Mouse (Mus musculus): ENCODE measurements around the gene Slc4a4. TPM values are rescaled to one million over a fixed set of nuclear protein-coding genes. Genes with fewer than 3 reads are reported as not detected.
"Not testable (repeated sequence)": the region's sequence is repeated elsewhere in the genome, so short reads cannot be mapped to it uniquely, and the experiment has no call there.

Slc4a4 gene
- polyA plus RNA-seq, 2 experiments = 2.7 to 2.8 TPM

DNA sequence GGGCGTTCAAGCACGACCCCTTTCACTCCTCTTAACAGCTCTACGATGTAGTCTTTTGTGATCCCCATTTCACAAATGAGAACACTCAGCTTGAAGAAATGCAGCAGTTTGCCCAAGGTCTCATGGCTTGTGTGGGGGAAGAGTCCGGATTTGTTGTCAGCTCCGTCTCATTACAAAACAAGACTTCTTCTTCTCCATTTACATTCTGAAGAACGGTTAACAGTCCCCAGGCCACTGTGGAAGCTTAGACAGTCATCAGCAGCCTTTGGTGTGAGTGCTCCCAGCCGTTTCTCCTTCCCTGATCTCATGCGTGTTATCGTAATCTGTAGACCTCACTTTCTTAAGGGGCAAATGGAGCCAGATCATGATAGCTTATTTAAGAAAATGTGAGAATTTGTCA, 218.7 kb downstream of the Slc4a4 start:
- Histone ChIP-seq H3K27me3 (ENCODE audit: control insufficient read depth, insufficient read depth, low read length) (no peaks in the 10 kb centered on the region), H3K9ac (ENCODE audit: low read depth, low read length, severe bottlenecking) (no peak overlapping the region), H3K4me2 (replicated peaks; ENCODE audit: low read depth, low read length, severe bottlenecking) (no peak overlapping the region), H3K9me3 (ENCODE audit: control insufficient read depth, low read length) (no peaks in the 10 kb centered on the region), H3K4me3 (replicated peaks; ENCODE audit: low read length) (no peak overlapping the region), H3K36me3 (ENCODE audit: control insufficient read depth, insufficient read depth, low read length) (no peaks in the 10 kb centered on the region), H3K27ac (replicated peaks; ENCODE audit: low read depth, low read length) (no peak overlapping the region), H3K4me1 (ENCODE audit: control insufficient read depth, insufficient read depth, low read length) (no peaks in the 10 kb centered on the region)
- no peak for TF ChIP-seq POLR2A (IDR thresholded peaks at IDR 0.05; ENCODE audit: borderline replicate concordance, extremely low read depth, insufficient read depth, insufficient read length)
- 84% methylated on average over 9 of the region's 9 CpGs for WGBS
- DNase-seq (ENCODE audit: low spot score) (no peak), ATAC-seq (ENCODE audit: low FRiP score, low read depth) (no peak)

- DNase-seq (ENCODE audit: low spot score) (no peak), ATAC-seq (ENCODE audit: low FRiP score, low read depth) (no peak)
- TF ChIP-seq POLR2A (IDR thresholded peaks at IDR 0.05; ENCODE audit: borderline replicate concordance, extremely low read depth, insufficient read depth, insufficient read length) = no peak
- H3K36me3 ChIP-seq (ENCODE audit: control insufficient read depth, insufficient read depth, low read length) = no peaks in the 10 kb centered on the region
- no peak overlapping the region for H3K27ac ChIP-seq (replicated peaks; ENCODE audit: low read depth, low read length)
- no peak overlapping the region for H3K4me3 ChIP-seq (replicated peaks; ENCODE audit: low read length)
- no peaks in the 10 kb centered on the region for H3K4me1 ChIP-seq (ENCODE audit: control insufficient read depth, insufficient read depth, low read length)
- no peaks in the 10 kb centered on the region for H3K27me3 ChIP-seq (ENCODE audit: control insufficient read depth, insufficient read depth, low read length)
- H3K9ac ChIP-seq (ENCODE audit: low read depth, low read length, severe bottlenecking) = no peak overlapping the region
- no peaks in the 10 kb centered on the region for H3K9me3 ChIP-seq (ENCODE audit: control insufficient read depth, low read length)
- no peak overlapping the region for H3K4me2 ChIP-seq (replicated peaks; ENCODE audit: low read depth, low read length, severe bottlenecking)
These were observed 219.6 kb downstream of the Slc4a4 start for GRCm38 (mm10) chr5:89106217-89106616.

- H3K4me1 ChIP-seq (ENCODE audit: control insufficient read depth, insufficient read depth, low read length) = no peaks in the 10 kb centered on the region
- no peak for DNase-seq (ENCODE audit: low spot score)
- H3K27ac ChIP-seq (replicated peaks; ENCODE audit: low read depth, low read length) = no peak overlapping the region
- no peak overlapping the region for H3K4me2 ChIP-seq (replicated peaks; ENCODE audit: low read depth, low read length, severe bottlenecking)
- no peak for ATAC-seq (ENCODE audit: low FRiP score, low read depth)
- WGBS = 77% methylated on average over 1 of the region's 1 CpGs
- TF ChIP-seq POLR2A (IDR thresholded peaks at IDR 0.05; ENCODE audit: borderline replicate concordance, extremely low read depth, insufficient read depth, insufficient read length) = no peak
- no peak overlapping the region for H3K9ac ChIP-seq (ENCODE audit: low read depth, low read length, severe bottlenecking)
- H3K9me3 ChIP-seq (ENCODE audit: control insufficient read depth, low read length) = no peaks in the 10 kb centered on the region
- H3K4me3 ChIP-seq (replicated peaks; ENCODE audit: low read length) = no peak overlapping the region
- no peaks in the 10 kb centered on the region for H3K36me3 ChIP-seq (ENCODE audit: control insufficient read depth, insufficient read depth, low read length)
- no peaks in the 10 kb centered on the region for H3K27me3 ChIP-seq (ENCODE audit: control insufficient read depth, insufficient read depth, low read length)
These were observed 222.2 kb downstream of the Slc4a4 start for GRCm38 (mm10) chr5:89108809-89109208.

GRCm38 (mm10) chr5:89109832-89110231, 223.2 kb downstream of the Slc4a4 start:
- Histone ChIP-seq H3K4me3 (replicated peaks; ENCODE audit: low read length) (no peak overlapping the region), H3K4me1 (ENCODE audit: control insufficient read depth, insufficient read depth, low read length) (no peaks in the 10 kb centered on the region), H3K9ac (ENCODE audit: low read depth, low read length, severe bottlenecking) (no peak overlapping the region), H3K9me3 (ENCODE audit: control insufficient read depth, low read length) (no peaks in the 10 kb centered on the region), H3K27me3 (ENCODE audit: control insufficient read depth, insufficient read depth, low read length) (no peaks in the 10 kb centered on the region), H3K36me3 (ENCODE audit: control insufficient read depth, insufficient read depth, low read length) (no peaks in the 10 kb centered on the region), H3K4me2 (replicated peaks; ENCODE audit: low read depth, low read length, severe bottlenecking) (no peak overlapping the region), H3K27ac (replicated peaks; ENCODE audit: low read depth, low read length) (no peak overlapping the region)
- ATAC-seq (ENCODE audit: low FRiP score, low read depth) = no peak
- peak; percentile 50 for DNase-seq (ENCODE audit: low spot score)
- TF ChIP-seq POLR2A (IDR thresholded peaks at IDR 0.05; ENCODE audit: borderline replicate concordance, extremely low read depth, insufficient read depth, insufficient read length) = no peak
- WGBS = 83% methylated on average over 2 of the region's 2 CpGs

DNA sequence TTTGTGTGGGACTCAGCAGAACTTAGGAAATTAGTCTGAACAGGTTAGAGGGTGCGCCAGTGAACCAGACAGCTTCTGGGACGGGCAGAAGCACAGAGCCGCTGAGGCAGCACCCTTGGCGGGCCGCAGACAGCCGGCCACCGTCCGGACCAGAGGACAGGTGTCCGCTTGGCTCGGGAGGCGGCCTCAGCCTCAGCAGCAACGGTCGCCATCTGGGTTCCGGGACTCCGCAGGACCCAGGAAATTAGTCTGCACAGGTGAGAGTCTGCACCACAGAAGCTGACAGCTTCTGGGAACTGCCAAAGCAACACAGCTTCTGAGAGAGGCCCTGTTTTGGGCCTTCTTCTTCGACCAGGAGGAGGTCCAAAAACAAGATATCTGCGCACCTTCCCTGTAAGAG, 225.4 kb downstream of the Slc4a4 start:
- DNase-seq (ENCODE audit: low spot score); H3K4me2 ChIP-seq (replicated peaks; ENCODE audit: low read depth, low read length, severe bottlenecking); H3K27me3 ChIP-seq (ENCODE audit: control insufficient read depth, insufficient read depth, low read length); H3K4me1 ChIP-seq (ENCODE audit: control insufficient read depth, insufficient read depth, low read length); ATAC-seq (ENCODE audit: low FRiP score, low read depth); H3K36me3 ChIP-seq (ENCODE audit: control insufficient read depth, insufficient read depth, low read length); H3K27ac ChIP-seq (replicated peaks; ENCODE audit: low read depth, low read length); H3K9ac ChIP-seq (ENCODE audit: low read depth, low read length, severe bottlenecking); H3K9me3 ChIP-seq (ENCODE audit: control insufficient read depth, low read length); H3K4me3 ChIP-seq (replicated peaks; ENCODE audit: low read length): not testable (repeated sequence)
- WGBS = 99% methylated on average over 9 of the region's 17 CpGs

GRCm38 (mm10) chr5:89120881-89121280, 234.3 kb downstream of the Slc4a4 start:
- Histone ChIP-seq H3K4me2 (replicated peaks; ENCODE audit: low read depth, low read length, severe bottlenecking) (no peak overlapping the region), H3K4me3 (replicated peaks; ENCODE audit: low read length) (no peak overlapping the region), H3K4me1 (ENCODE audit: control insufficient read depth, insufficient read depth, low read length) (no peaks in the 10 kb centered on the region), H3K27ac (replicated peaks; ENCODE audit: low read depth, low read length) (no peak overlapping the region), H3K9me3 (ENCODE audit: control insufficient read depth, low read length) (no peaks in the 10 kb centered on the region), H3K36me3 (ENCODE audit: control insufficient read depth, insufficient read depth, low read length) (no peaks in the 10 kb centered on the region), H3K27me3 (ENCODE audit: control insufficient read depth, insufficient read depth, low read length) (no peaks in the 10 kb centered on the region), H3K9ac (ENCODE audit: low read depth, low read length, severe bottlenecking) (no peak overlapping the region)
- no peak for TF ChIP-seq POLR2A (IDR thresholded peaks at IDR 0.05; ENCODE audit: borderline replicate concordance, extremely low read depth, insufficient read depth, insufficient read length)
- DNase-seq (ENCODE audit: low spot score) = no peak
- 61% methylated on average over 1 of the region's 1 CpGs for WGBS
- ATAC-seq (ENCODE audit: low FRiP score, low read depth) = no peak
